Mouse (Mus musculus): Measurements from ENCODE around the gene Tnip1.

Tnip1 gene

GRCm38 (mm10) chr11:54932540-54932939 lies 30.2 kb downstream of the Tnip1 start:
- DNase-seq (ENCODE audit: low spot score): no peak

DNA sequence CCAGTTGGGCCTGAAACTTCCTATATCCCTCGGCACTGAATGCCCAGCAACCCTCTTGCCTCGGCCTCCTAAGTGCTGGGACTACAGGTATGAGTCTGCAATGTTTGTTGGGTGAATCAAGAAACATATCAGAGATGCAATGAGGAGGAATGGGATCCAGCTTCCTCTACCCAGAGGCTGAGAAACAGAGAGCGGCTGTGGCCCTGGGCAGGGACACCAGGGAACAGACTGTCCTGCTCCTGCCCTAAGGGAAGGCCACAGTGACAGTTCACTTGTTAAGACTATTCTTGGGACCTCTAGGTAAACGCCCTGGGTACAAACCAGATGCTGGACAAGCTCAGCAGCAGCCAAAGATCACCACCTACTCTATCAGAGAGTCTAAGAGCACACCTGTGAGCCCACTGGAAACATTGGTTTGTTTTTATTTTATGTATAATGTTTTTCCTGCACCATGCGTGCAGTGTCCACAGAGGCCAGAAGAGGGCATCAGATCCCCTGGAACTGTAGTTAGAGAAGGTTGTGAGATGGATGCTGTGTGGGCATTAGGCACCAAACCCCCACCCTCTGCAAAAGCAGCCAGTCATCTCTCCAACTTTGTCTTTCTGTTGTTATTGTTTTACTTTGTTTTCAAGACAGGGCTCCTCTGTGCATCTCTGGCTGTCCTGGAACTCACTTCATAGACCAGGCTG lies 31.2 kb downstream of the Tnip1 start:
- no peak for DNase-seq (ENCODE audit: low spot score)

DNA sequence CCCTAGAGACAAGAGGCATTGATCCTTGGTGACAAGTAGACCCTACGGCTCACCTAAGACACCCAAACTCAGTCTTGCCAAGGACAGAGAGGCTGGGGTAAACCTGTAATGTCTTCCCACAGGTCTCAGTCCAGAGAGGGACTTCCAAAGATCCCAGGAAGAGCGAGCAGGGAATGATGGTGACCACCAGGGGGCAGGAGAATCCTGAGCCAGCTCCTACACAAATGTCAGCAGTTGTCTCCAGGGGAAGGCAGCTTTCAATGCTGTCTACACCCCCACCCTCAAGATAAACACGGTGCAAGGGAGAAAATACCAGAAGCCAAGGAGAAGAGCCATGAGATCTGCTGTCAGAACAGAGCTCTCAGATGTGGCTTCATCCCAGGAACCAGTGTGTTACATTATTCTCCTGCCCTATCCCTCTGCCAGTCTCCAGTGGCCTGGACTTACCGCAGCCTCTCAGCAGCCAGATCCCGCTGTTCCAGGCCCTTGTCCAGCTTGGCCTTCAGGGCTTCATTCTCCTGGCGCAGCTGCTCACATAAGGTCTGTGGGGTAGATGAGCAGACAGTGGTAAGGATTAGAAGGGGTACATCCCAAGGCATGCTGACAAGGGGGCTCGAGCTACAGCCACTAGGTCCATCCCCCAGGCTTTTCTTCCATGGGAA lies 32.3 kb downstream of the Tnip1 start:
- DNase-seq (ENCODE audit: low spot score): no peak

- DNase-seq (ENCODE audit: low spot score): no peak
Measured at GRCm38 (mm10) chr11:54929744-54930143, 33.0 kb downstream of the Tnip1 start.

GRCm38 (mm10) chr11:54929290-54929689 lies 33.4 kb downstream of the Tnip1 start:
- no peak for DNase-seq (ENCODE audit: low spot score)

DNA sequence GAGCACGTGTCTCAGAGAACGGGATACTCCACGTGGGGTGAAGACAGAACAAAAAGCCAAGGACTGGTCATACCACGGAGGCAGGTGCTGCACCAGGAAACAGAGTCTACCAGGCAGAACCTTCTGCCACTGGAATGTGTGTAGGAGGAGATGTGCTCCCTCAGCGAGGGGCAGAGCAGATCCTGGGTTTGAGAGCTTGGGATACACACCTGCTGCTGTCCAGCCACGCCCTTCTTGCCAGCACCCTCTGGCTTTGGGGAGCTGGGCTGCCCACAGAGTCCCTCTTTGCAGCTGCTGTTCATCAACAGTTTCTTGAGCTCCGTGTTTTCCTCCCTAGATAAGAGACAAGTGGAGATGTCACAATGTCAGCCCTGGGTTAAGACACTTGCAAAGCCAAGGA lies 33.8 kb downstream of the Tnip1 start:
- DNase-seq (ENCODE audit: low spot score): no peak

GRCm38 (mm10) chr11:54928219-54928618 lies 34.5 kb downstream of the Tnip1 start:
- no peak for DNase-seq (ENCODE audit: low spot score)

GRCm38 (mm10) chr11:54927346-54928140 lies 35.2 kb downstream of the Tnip1 start:
- peak; percentile 80 for DNase-seq (ENCODE audit: low spot score)

- no peak for DNase-seq (ENCODE audit: low spot score)
Measured at GRCm38 (mm10) chr11:54924145-54924544, 38.6 kb downstream of the Tnip1 start.

- no peak for DNase-seq (ENCODE audit: low spot score)
Measured at GRCm38 (mm10) chr11:54922488-54922887, 40.2 kb downstream of the Tnip1 start.

DNA sequence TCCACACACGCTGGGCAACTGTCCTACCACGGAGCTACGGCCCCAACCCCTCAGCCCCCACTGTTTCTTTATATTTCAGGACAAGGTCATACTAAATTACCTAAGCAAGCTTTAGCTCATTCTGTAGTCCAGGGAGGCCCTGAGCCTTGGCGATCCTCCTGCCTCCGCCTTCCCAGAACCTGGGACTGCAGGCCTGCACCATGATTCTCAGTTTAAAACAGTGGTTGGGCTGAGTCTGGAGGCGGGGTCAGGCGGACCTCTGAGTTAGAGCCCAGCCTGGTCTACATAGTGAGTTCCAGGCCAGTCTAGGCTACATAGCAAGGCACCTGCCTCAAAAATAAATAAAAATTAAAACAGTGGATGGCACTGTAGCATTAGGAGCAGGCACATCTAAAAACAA lies 40.9 kb downstream of the Tnip1 start:
- DNase-seq (ENCODE audit: low spot score): no peak

- no peak for DNase-seq (ENCODE audit: low spot score)
Measured at GRCm38 (mm10) chr11:54920973-54921580, 41.6 kb downstream of the Tnip1 start.

- DNase-seq (ENCODE audit: low spot score): no peak
Measured at GRCm38 (mm10) chr11:54920127-54920972, 42.4 kb downstream of the Tnip1 start.

GRCm38 (mm10) chr11:54918273-54918672 lies 44.4 kb downstream of the Tnip1 start:
- no peak for DNase-seq (ENCODE audit: low spot score)

DNA sequence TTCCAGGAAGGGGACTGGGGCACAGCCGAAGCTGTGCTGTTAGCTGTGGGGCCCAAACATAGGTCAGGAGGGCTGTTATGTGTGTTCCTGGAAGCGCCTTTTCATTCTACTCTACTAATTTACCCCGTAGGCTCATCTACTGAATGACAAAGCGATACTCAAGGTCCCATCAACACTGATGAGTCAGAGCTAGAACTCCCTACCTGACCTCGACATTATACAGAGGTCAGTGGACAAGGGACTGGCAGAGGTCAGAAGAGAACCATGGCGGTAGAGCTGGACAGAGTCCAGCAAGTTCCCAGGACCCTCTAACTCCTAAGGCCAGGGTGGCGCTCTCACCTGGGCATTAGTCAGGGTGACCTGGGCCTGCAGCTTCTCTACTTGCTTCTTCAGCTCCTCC lies 45.3 kb downstream of the Tnip1 start:
- no peak for DNase-seq (ENCODE audit: low spot score)

- DNase-seq (ENCODE audit: low spot score): no peak
Measured at GRCm38 (mm10) chr11:54913841-54914240, 48.9 kb downstream of the Tnip1 start.

DNA sequence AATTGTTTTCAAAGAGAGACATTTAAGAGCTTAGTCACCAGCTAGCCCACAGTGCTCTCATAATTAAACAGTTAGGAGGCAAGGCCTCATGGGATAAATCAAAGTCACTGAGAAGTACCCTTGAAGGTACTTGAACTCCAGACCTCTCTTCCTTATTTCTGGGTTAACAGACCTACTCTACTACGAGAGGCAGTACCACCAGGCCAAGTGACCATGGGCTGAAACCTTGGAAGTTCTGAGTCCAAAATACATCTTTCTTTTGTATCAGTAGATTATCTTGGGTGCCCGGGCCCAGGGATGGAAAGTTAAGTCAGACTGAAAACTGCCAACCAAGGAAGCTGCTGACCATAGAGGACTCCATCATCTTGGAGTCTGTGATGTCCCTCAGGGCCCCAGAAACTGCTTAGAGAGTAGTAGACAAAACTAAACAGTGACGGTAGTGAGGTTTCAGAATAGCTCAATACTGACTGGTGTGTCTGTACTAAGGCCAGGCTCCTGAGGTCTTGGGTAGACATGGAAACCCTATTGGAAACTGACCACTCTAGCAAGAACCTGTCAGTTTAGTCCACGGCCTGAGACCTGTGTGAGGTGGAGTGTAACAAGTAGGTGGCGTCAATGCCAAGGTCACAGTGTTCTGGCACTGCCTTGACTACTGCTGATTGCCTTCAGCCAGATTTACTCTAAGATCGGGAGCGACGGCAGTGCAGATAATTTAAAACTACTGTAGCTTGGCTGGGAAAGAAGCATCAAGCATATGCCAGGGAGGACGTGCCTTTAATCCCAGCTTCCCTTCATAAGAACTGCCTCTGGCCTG lies 50.0 kb downstream of the Tnip1 start:
- DNase-seq (ENCODE audit: low spot score): no peak

- DNase-seq (ENCODE audit: low spot score): no peak
Measured at GRCm38 (mm10) chr11:54911671-54912502, 50.8 kb downstream of the Tnip1 start.

- DNase-seq (ENCODE audit: low spot score): no peak
Measured at GRCm38 (mm10) chr11:54911201-54911600, 51.5 kb downstream of the Tnip1 start.

Data from ovary, adult 18-20 months (tissue).